In genomic region chr9:53173258-53173657, GRCm38 (mm10) we compare ENCODE assay signal across 7 mouse cellular contexts.
DNase-seq lines count a peak whose midpoint lies in the region; ATAC-seq and TF ChIP-seq lines count a peak whose summit lies in the region.

No protein-coding gene starts in this region.

- H3K9me3 ChIP-seq in kidney, embryonic 15.5 days (replicated peaks) = no peaks in the 10 kb centered on the region
- H3K9me3 ChIP-seq in limb, embryonic 10.5 days (replicated peaks) = no peaks in the 10 kb centered on the region

- TF ChIP-seq CTCF in kidney, adult 2 months (conservative IDR thresholded peaks at IDR 0.05; ENCODE audit: insufficient read depth, insufficient read length, low read depth, low read length) = no peak; the same call in 1 of the 2 replicates

- ATAC-seq in kidney, embryonic 15.5 days (replicated peaks; ENCODE audit: low FRiP score) = no peak

- intact Hi-C loops in left cerebral cortex, postnatal 36 days (cut with DNase I) = no loop called here
- intact Hi-C loops in left cerebral cortex, postnatal 10 days (cut with DNase I) = no loop called here

- no peaks in the 10 kb centered on the region for H3K36me3 ChIP-seq in kidney, adult 2 months (ENCODE audit: control insufficient read depth, insufficient read depth, low read length)
- no peaks in the 10 kb centered on the region for H3K36me3 ChIP-seq in kidney, embryonic 15.5 days
- no peaks in the 10 kb centered on the region for H3K36me3 ChIP-seq in limb, embryonic 10.5 days

- no peak overlapping the region for H3K4me3 ChIP-seq in kidney, adult 2 months (ENCODE audit: insufficient read depth, low read depth, low read length)
- H3K4me3 ChIP-seq in kidney, embryonic 15.5 days (replicated peaks) = no peak overlapping the region
- H3K4me3 ChIP-seq in limb, embryonic 10.5 days = no peak overlapping the region

- no peak overlapping the region for H3K27ac ChIP-seq in kidney, adult 2 months (ENCODE audit: insufficient read depth, low read depth, low read length)
- no peak overlapping the region for H3K27ac ChIP-seq in kidney, embryonic 15.5 days
- no peak overlapping the region for H3K27ac ChIP-seq in limb, embryonic 10.5 days

- no peak overlapping the region for H3K4me2 ChIP-seq in kidney, embryonic 15.5 days

- no peak for TF ChIP-seq POLR2A in kidney, adult 2 months (IDR thresholded peaks at IDR 0.05; ENCODE audit: low read depth, low read length)

- no peaks in the 10 kb centered on the region for H3K27me3 ChIP-seq in kidney, adult 2 months (replicated peaks; ENCODE audit: control insufficient read depth, insufficient read depth, low read length)
- no peaks in the 10 kb centered on the region for H3K27me3 ChIP-seq in kidney, embryonic 15.5 days
- H3K27me3 ChIP-seq in limb, embryonic 10.5 days (ENCODE audit: low read depth, poor library complexity, severe bottlenecking) = no peaks in the 10 kb centered on the region

- peak; percentile 17 for DNase-seq in kidney, adult 2 months
- peak; percentile 43 for DNase-seq in ES-CJ7 (ENCODE audit: low read depth, low spot score)
- DNase-seq in WW6 (ENCODE audit: low read depth, low spot score) = peak; percentile 4
- DNase-seq in limb, embryonic 10.5 days (ENCODE audit: low spot score) = peak; percentile 41
- DNase-seq in left cerebral cortex, postnatal 36 days (ENCODE audit: low spot score in 2 of 2) = no peak
- DNase-seq in left cerebral cortex, postnatal 10 days (ENCODE audit: extremely low spot score in 1 of 2, low spot score in 2 of 2) = no peak

- no peak overlapping the region for H3K9ac ChIP-seq in kidney, embryonic 15.5 days

- no peaks in the 10 kb centered on the region for H3K4me1 ChIP-seq in kidney, adult 2 months (ENCODE audit: control insufficient read depth, insufficient read depth, low read length)
- no peaks in the 10 kb centered on the region for H3K4me1 ChIP-seq in kidney, embryonic 15.5 days
- H3K4me1 ChIP-seq in limb, embryonic 10.5 days = no peaks in the 10 kb centered on the region

- WGBS in kidney, adult 2 months = 52% methylated on average over 2 of the region's 2 CpGs
- 46% methylated on average over 2 of the region's 2 CpGs for WGBS in kidney, embryonic 15.5 days
- WGBS in limb, embryonic 10.5 days = 56% methylated on average over 2 of the region's 2 CpGs

Comparison
In these comparisons a context has a peak if more than half of its experiments do, and no peak if none do; other contexts are left out.
1. DNase-seq: peak in kidney, adult 2 months (single experiment), ES-CJ7 (single experiment), WW6 (single experiment) and limb, embryonic 10.5 days (single experiment); none in left cerebral cortex, postnatal 36 days (0 of 2) and left cerebral cortex, postnatal 10 days (0 of 2).